Mouse (Mus musculus): ENCODE data around the gene Olfr1016. TPM values are rescaled to one million over a fixed set of nuclear protein-coding genes. Genes with fewer than 3 reads are reported as not detected.

Gene Olfr1016
- total RNA-seq (2022) = not detected

- DNase-seq (ENCODE audit: low spot score) = no peak
These were observed at the start of gene Olfr1016 for GRCm38 (mm10) chr2:85802444-85802843. TSS of gene Olfr1016 (minus strand) at chr2:85802544.

DNA sequence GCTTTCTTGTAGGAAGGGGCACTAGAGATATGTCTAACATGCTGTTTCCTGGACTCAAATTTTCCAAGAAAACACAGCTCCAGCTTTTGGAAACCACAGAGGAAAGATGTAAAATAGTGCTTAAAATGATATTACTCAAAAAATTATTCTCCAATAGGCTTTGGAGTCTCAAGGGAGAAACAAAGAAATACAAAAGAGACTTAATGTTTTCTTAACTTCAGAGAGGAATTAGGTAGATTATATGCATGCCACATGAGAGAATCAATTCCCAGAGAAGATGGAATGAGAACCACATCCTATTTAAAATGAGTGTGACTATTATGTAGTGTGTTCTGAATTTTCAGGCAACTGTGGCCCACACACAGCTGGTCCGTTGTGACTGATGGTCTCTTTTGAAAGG lies 44.4 kb upstream of the Olfr1016 start, which contains the start of gene Olfr1020:
Gene Olfr1020, plus strand, starts transcription at position 301 of the 400 bp plus-strand sequence.
- DNase-seq (ENCODE audit: low spot score) = no peak

DNA sequence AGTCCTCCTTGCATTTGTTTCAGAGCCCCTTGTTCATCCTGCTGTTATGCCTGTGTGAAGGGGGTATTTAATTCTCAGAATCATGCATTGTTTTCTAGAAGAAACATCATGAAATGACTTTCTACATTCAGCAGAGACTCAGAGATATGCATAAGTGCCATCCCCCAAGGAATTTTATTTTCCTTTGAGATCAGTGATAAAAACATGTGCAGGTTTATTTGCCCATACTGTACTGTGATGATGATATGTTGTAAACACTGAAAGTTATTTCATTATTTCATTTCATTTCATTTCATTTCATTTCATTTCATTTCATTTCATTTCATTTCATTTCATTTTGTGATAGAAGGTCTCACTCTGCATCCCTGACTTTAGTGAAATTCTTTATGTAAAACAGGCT lies 43.0 kb upstream of the Olfr1016 start, which contains the start of gene Olfr1019:
Gene Olfr1019, minus strand, starts transcription at position 101 of the 400 bp plus-strand sequence.
- DNase-seq (ENCODE audit: low spot score) = no peak

- DNase-seq (ENCODE audit: low spot score) = no peak
These were observed 15.8 kb upstream of the Olfr1016 start, which contains the start of gene Olfr1018 for GRCm38 (mm10) chr2:85818179-85818578. TSS of gene Olfr1018 (plus strand) at chr2:85818479.

- DNase-seq (ENCODE audit: low spot score) = no peak
These were observed 2.2 kb upstream of the Olfr1016 start for GRCm38 (mm10) chr2:85804501-85804900.

DNA sequence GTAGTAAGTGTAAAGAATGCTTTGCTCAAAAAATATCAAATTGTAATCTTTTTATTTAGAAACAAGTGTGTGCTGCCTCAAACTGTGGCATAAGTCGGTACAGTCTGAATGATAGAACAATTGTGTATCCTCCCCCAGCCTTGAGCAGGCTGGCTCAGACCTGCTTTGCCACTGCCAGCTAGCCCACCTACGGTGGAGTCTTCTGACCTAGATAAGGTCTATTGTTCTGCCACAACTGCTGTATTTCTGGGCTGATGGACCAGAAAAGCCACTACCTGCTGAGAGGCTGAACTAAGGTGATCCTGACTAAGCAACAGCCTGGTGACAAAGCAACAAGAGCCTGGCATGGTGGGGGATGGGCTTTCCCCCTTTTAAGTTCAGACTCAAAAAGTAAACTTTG lies 10.0 kb downstream of the Olfr1016 start:
- DNase-seq (ENCODE audit: low spot score) = no peak

DNA sequence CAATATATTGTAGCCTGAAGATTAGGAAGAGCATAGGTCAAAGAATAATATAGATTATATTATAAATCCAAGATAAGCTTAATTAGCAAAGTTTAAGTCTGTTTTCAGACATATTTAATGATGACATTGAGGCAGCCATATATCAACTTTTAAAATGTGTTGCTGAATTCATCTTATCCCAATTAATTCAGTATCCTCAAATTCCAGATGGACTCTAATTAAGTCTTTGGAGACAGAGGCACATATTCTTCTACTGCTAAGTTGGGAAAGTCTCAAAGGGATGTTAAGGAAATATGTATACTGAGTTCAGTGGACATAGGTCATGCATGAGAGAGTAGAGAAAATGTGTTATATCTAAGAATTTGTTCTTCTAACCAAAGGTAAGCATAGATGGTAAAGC lies 20.6 kb downstream of the Olfr1016 start, which contains the start of gene Olfr1015:
Gene Olfr1015, plus strand, starts transcription at position 301 of the 400 bp plus-strand sequence.
- no peak for DNase-seq (ENCODE audit: low spot score)

GRCm38 (mm10) chr2:85772413-85772812 lies 29.9 kb downstream of the Olfr1016 start, which contains the start of gene Olfr1014:
TSS of gene Olfr1014 (plus strand) at chr2:85772713.
- DNase-seq (ENCODE audit: low spot score) = no peak

- no peak for DNase-seq (ENCODE audit: low spot score)
These were observed 35.5 kb downstream of the Olfr1016 start, which contains the start of gene Olfr1013 for GRCm38 (mm10) chr2:85766798-85767197. TSS of gene Olfr1013 (plus strand) at chr2:85767098.

GRCm38 (mm10) chr2:85762666-85763065 lies 39.7 kb downstream of the Olfr1016 start, which contains the start of gene Olfr1012:
TSS of gene Olfr1012 (minus strand) at chr2:85762766.
- no peak for DNase-seq (ENCODE audit: low spot score)

- DNase-seq (ENCODE audit: low spot score) = no peak
These were observed 48.5 kb downstream of the Olfr1016 start for GRCm38 (mm10) chr2:85753822-85754221.

Other genes with a start within 250 kb of the Olfr1016 start
- gene Olfr996, start 223.3 kb downstream of the Olfr1016 start, total RNA-seq (2022) = not detected
- gene Olfr998, start 213.6 kb downstream of the Olfr1016 start, total RNA-seq (2022) = not detected
- not detected for gene Olfr1000, start 190.6 kb downstream of the Olfr1016 start, total RNA-seq (2022)
- gene Olfr1002, start 151.8 kb downstream of the Olfr1016 start, total RNA-seq (2022) = not detected
- not detected for gene Olfr154, start 138.1 kb downstream of the Olfr1016 start, total RNA-seq (2022)
- gene Olfr1006, start 123.8 kb downstream of the Olfr1016 start, total RNA-seq (2022) = not detected
- gene Olfr1008, start 113.1 kb downstream of the Olfr1016 start, total RNA-seq (2022) = not detected
- gene Olfr1009, start 87.1 kb downstream of the Olfr1016 start, total RNA-seq (2022) = not detected
- not detected for gene Olfr1012, start 39.8 kb downstream of the Olfr1016 start, total RNA-seq (2022)
- not detected for gene Olfr1013, start 35.4 kb downstream of the Olfr1016 start, total RNA-seq (2022)
- gene Olfr1014, start 29.8 kb downstream of the Olfr1016 start, total RNA-seq (2022) = not detected
- gene Olfr1015, start 20.5 kb downstream of the Olfr1016 start, total RNA-seq (2022) = not detected
- not detected for gene Olfr1018, start 15.9 kb upstream of the Olfr1016 start, total RNA-seq (2022)
- gene Olfr1019, start 42.9 kb upstream of the Olfr1016 start, total RNA-seq (2022) = not detected
- gene Olfr1020, start 44.5 kb upstream of the Olfr1016 start, total RNA-seq (2022) = not detected
- gene Olfr1022, start 66.0 kb upstream of the Olfr1016 start, total RNA-seq (2022) = not detected
- gene Olfr1023, start 83.1 kb upstream of the Olfr1016 start, total RNA-seq (2022) = not detected
- gene Olfr1024, start 102.5 kb upstream of the Olfr1016 start, total RNA-seq (2022) = not detected
- gene Olfr1025-ps1, start 112.6 kb upstream of the Olfr1016 start, total RNA-seq (2022) = not detected
- not detected for gene Olfr1026, start 119.0 kb upstream of the Olfr1016 start, total RNA-seq (2022)
- gene Olfr1028, start 147.9 kb upstream of the Olfr1016 start, total RNA-seq (2022) = not detected
- gene Olfr1029, start 171.4 kb upstream of the Olfr1016 start, total RNA-seq (2022) = not detected
- gene Olfr1030, start 176.7 kb upstream of the Olfr1016 start, total RNA-seq (2022) = not detected
- gene Olfr1031, start 187.8 kb upstream of the Olfr1016 start, total RNA-seq (2022) = not detected
- gene Olfr1032, start 203.0 kb upstream of the Olfr1016 start, total RNA-seq (2022) = not detected
- gene Olfr1033, start 218.1 kb upstream of the Olfr1016 start, total RNA-seq (2022) = 1 to 10 TPM; 2.0 to 5.0 (median 3.4) TPM
- under 1 TPM; 0.19 to 0.28 (median 0.24) TPM for gene Olfr1034, start 243.3 kb upstream of the Olfr1016 start, total RNA-seq (2022)